Mouse (Mus musculus) lung, adult 2 months (tissue): Measurements from ENCODE around the gene Grik3.

Experiments
- CTCF ChIP-seq: fragments of 200-500 bp; IDR thresholded peaks from 2 replicates; pipeline ENCODE4 v1.5.1; 2011; ENCODE audit warnings: mild to moderate bottlenecking, low read length, control low read depth; ENCODE audit not compliant: insufficient read depth
- POLR2A ChIP-seq: fragments of 200-500 bp; IDR thresholded peaks from 2 replicates; pipeline ENCODE4 v1.6.1; 2011; ENCODE audit warnings: low read depth, mild to moderate bottlenecking, control low read depth, low read length, borderline replicate concordance; ENCODE audit errors: extremely low read depth

- TF ChIP-seq POLR2A (no peak), CTCF (no peak)
These were observed 97.1 kb downstream of the Grik3 start for GRCm38 (mm10) chr4:125587577-125587976.
